Mouse (Mus musculus) testis, adult 2 months (tissue): ENCODE measurements around the gene Hivep1. TPM values are rescaled to one million over a fixed set of nuclear protein-coding genes. Genes with fewer than 3 reads are reported as not detected.

Experiments used
- H3K27ac ChIP-seq: fragments of 200-500 bp; 2 replicates; pipeline ENCODE4 v1.5.1; 2012; ENCODE audit warnings: low read depth, low read length; ENCODE audit not compliant: control insufficient read depth, insufficient read depth
- H3K27me3 ChIP-seq: fragments of 200-500 bp; 2 replicates; pipeline ENCODE4 v1.6.1; 2012; ENCODE audit warnings: mild to moderate bottlenecking, low read length, moderate library complexity; ENCODE audit not compliant: control insufficient read depth, insufficient read depth
- H3K36me3 ChIP-seq: fragments of 200-500 bp; 2 replicates; pipeline ENCODE4 v1.6.1; 2012; ENCODE audit warnings: mild to moderate bottlenecking, low read length; ENCODE audit not compliant: control insufficient read depth, insufficient read depth
- H3K4me1 ChIP-seq: fragments of 200-500 bp; 2 replicates; pipeline ENCODE4 v1.6.1; 2012; ENCODE audit warnings: low read length; ENCODE audit not compliant: control insufficient read depth, insufficient read depth
- H3K4me3 ChIP-seq: fragments of 200-500 bp; 2 replicates; pipeline ENCODE4 v1.5.1; 2012; ENCODE audit warnings: low read depth, mild to moderate bottlenecking, low read length, moderate library complexity, mixed read lengths; ENCODE audit not compliant: control insufficient read depth
- CTCF ChIP-seq: fragments of 200-500 bp; IDR thresholded peaks from 2 replicates; pipeline ENCODE4 v1.5.1; 2012; ENCODE audit warnings: low read depth, mild to moderate bottlenecking, inconsistent platforms, low read length, moderate library complexity; ENCODE audit not compliant: control insufficient read depth, insufficient read depth, insufficient replicate concordance
- POLR2A ChIP-seq: fragments of 200-500 bp; IDR thresholded peaks from 2 replicates; pipeline ENCODE4 v1.6.1; 2012; ENCODE audit warnings: low read depth, mild to moderate bottlenecking, inconsistent platforms, low read length, moderate library complexity; ENCODE audit not compliant: control insufficient read depth
- polyA plus RNA-seq: library from polyadenylated mRNA; depleted of rRNA; stranded (reverse); fragments of >200 nt; gene quantifications from 2 replicates; pipeline ENCODE4 v1.2.3, GENCODE M21; 2012

The Hivep1 gene
- polyA plus RNA-seq, 1 experiment = 18.3 TPM

DNA sequence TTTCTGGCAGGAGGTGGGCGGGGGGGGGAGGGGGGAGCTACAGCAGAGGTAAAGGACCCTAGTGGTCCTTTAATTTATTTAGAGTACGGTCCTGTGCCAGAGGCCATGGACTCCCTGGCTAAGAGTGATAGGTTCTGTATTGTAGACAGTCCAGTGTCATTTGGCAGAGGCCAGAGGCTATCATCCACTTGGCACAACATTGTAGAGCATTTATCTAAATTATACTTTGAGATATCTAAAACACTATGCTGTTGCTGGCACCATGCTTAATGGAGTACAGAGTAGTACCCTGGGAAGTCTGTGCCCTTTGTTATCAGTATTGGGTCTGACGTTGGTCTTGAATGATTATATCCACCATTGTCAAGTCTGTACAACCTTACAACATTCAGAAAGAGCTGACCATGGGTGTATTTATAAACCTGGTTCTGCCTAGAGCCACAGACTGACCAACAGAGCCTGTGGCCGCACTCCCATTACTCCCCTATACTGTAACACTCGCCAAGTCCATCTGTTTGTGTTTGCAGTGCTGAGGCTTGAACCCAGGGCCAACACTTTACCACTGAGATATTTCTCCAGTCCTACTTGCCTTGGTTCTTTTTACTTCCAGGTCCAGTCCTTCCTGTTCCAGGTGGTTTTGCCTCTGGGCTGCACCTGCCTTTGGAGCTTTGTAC, 69.4 kb downstream of the Hivep1 start:
- TF ChIP-seq CTCF (no peak), POLR2A (no peak)
- H3K27ac ChIP-seq = no peak overlapping the region
- H3K4me1 ChIP-seq = no peaks in the 10 kb centered on the region
- H3K27me3 ChIP-seq = no peaks in the 10 kb centered on the region
- H3K4me3 ChIP-seq = no peak overlapping the region
- H3K36me3 ChIP-seq = 0 out of 2 replicates have a peak, but pooled peaks cover 1% of the 10 kb centered on the region

- no peak for TF ChIP-seq POLR2A
- TF ChIP-seq CTCF = no peak
- no peaks in the 10 kb centered on the region for H3K4me1 ChIP-seq
- no peak overlapping the region for H3K4me3 ChIP-seq
Measured at GRCm38 (mm10) chr13:42121777-42122682, 70.2 kb downstream of the Hivep1 start.

GRCm38 (mm10) chr13:42144627-42145026, 92.8 kb downstream of the Hivep1 start:
- no peaks in the 10 kb centered on the region for H3K27me3 ChIP-seq

More at GRCm38 (mm10) chr13:42121777-42122682, 70.2 kb downstream of the Hivep1 start:
- Histone ChIP-seq H3K36me3 (0 out of 2 replicates have a peak, but pooled peaks cover 1% of the 10 kb centered on the region), H3K27ac (no peak overlapping the region), H3K27me3 (no peaks in the 10 kb centered on the region)

GRCm38 (mm10) chr13:42149328-42150071, 97.7 kb downstream of the Hivep1 start:
- H3K4me3 ChIP-seq = peak overlapping the region; percentile 57
- no peaks in the 10 kb centered on the region for H3K27me3 ChIP-seq
- H3K36me3 ChIP-seq = no peaks in the 10 kb centered on the region
- TF ChIP-seq POLR2A (no peak), CTCF (no peak)
- H3K27ac ChIP-seq = no peak overlapping the region
- H3K4me1 ChIP-seq = no peaks in the 10 kb centered on the region

More at GRCm38 (mm10) chr13:42144627-42145026, 92.8 kb downstream of the Hivep1 start:
- TF ChIP-seq POLR2A (no peak), CTCF (no peak)
- Histone ChIP-seq H3K27ac (no peak overlapping the region), H3K36me3 (no peaks in the 10 kb centered on the region), H3K4me1 (no peaks in the 10 kb centered on the region), H3K4me3 (no peak overlapping the region)

DNA sequence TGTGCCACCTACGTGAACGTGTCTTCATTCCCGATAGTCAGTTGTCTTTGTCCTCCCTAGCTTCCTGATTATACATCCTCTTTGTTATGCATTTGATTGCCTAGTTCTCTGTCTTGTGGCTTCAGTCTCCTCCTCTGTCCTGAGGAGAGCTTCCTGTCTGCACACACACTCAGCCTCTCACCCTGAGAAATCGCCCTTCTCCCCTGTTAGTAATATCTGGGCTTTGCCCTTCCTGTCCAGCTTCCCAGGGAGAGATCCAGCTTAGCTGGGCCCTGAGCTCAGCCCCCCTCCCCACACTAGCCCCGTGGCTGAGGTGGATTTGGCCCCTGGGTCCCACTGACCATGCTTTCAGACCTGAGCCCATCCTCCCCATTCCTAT, 98.2 kb downstream of the Hivep1 start:
- Histone ChIP-seq H3K4me1 (no peaks in the 10 kb centered on the region), H3K27ac (no peak overlapping the region), H3K4me3 (peak overlapping the region; percentile 57), H3K27me3 (no peaks in the 10 kb centered on the region), H3K36me3 (no peaks in the 10 kb centered on the region; the same call in 1 of the 2 replicates)
- TF ChIP-seq CTCF = no peak
- TF ChIP-seq POLR2A = no peak

DNA sequence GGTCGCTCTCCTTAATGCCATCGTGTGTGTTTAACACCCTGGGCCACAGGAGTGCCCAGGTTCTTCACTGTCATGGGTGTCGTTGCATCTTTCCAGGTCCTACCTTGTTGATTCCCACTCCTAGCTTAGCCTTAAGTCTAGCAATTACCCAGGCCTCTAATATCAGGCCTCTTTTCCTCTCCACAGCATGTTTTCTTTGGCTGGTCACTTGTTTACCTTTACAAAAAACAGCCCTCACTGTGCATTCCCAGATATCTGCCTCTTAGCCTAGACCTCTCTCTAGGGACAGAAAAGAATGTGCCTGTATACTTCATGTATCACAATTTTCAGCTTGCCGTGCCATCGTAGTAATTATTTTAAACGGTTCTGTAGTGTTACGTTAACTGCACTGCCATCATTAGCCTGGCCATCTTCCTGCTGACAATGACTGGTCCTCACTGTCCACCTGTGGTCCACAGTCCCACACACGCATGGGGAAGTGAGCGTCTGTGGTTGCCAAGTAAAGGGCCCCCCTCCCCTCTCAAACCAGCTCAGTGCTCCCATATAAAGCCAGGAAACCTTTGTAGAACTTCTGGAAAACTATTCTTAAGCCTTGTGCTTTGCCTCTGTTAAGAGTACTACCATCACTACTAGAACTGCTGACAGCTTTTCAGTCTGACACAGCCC, 98.8 kb downstream of the Hivep1 start:
- Histone ChIP-seq H3K27me3 (no peaks in the 10 kb centered on the region), H3K4me3 (no peak overlapping the region), H3K4me1 (no peaks in the 10 kb centered on the region), H3K36me3 (no peaks in the 10 kb centered on the region; the same call in 1 of the 2 replicates), H3K27ac (no peak overlapping the region)
- TF ChIP-seq POLR2A (no peak), CTCF (no peak)
